Mouse (Mus musculus) CH12.LX (cell line): ENCODE measurements around the gene Fam89b. TPM values are rescaled to one million over a fixed set of nuclear protein-coding genes. Genes with fewer than 3 reads are reported as not detected.
A peak's percentile ranks its signal among the peaks of the same experiment; 100 is the strongest.

Source experiments
- DNase-seq: peaks from one replicate; pipeline ENCODE4 v3.0.0-alpha.2; 2013; ENCODE audit errors: extremely low read depth
- H3K27ac ChIP-seq: 2 replicates; pipeline ENCODE4 v1.5.1; 2012; ENCODE audit warnings: low read depth, mild to moderate bottlenecking, control low read depth, moderate library complexity; ENCODE audit not compliant: insufficient read depth
- H3K27me3 ChIP-seq: replicated peaks from 2 replicates; pipeline ENCODE3; 2012; ENCODE audit warnings: inconsistent platforms
- H3K36me3 ChIP-seq, 2 experiments: replicated peaks in 1 of 2; 2 replicates each; pipeline versions ENCODE3 to v1.6.1; 2012; ENCODE audit warnings: inconsistent platforms in 1 of 2, low read length in 1 of 2, mild to moderate bottlenecking in 1 of 2, mixed read lengths in 1 of 2, moderate library complexity in 1 of 2; ENCODE audit not compliant: control insufficient read depth in 1 of 2, insufficient read depth in 1 of 2
- H3K4me1 ChIP-seq, 2 experiments: 2 replicates each; pipeline ENCODE4 v1.6.1; 2012; ENCODE audit warnings: inconsistent platforms in 1 of 2, moderate library complexity in 1 of 2; ENCODE audit not compliant: insufficient read depth in 2 of 2, control insufficient read depth in 1 of 2
- H3K4me2 ChIP-seq: 2 replicates; pipeline ENCODE4 v1.6.1; 2012; ENCODE audit warnings: low read depth, mild to moderate bottlenecking, control low read depth; ENCODE audit not compliant: poor library complexity, insufficient read depth, severe bottlenecking
- H3K4me3 ChIP-seq, 3 experiments: fragments of 150-350 bp in 1 of 3; sonication (generic) in 1 of 3; replicated peaks in 1 of 3; 2 replicates each; pipeline versions ENCODE3 to v1.5.1; 2011 to 2012; ENCODE audit warnings: low read depth in 2 of 3, low read length in 2 of 3, mild to moderate bottlenecking in 2 of 3, moderate library complexity in 2 of 3, control low read depth in 1 of 3, improper control_type of control experiment in 1 of 3, inconsistent platforms in 1 of 3, mixed read lengths in 1 of 3; ENCODE audit not compliant: poor library complexity in 1 of 3
- H3K79me2 ChIP-seq: replicated peaks from 2 replicates; pipeline ENCODE4 v1.6.1; 2012; ENCODE audit warnings: mild to moderate bottlenecking, moderate library complexity; ENCODE audit not compliant: control insufficient read depth, poor library complexity, insufficient read depth, severe bottlenecking; ENCODE audit errors: extremely low read depth
- H3K9ac ChIP-seq: 2 replicates; pipeline ENCODE4 v1.6.1; 2012; ENCODE audit warnings: low read depth, mild to moderate bottlenecking, control low read depth, moderate library complexity; ENCODE audit not compliant: insufficient read depth
- H3K9me3 ChIP-seq: replicated peaks from 2 replicates; pipeline ENCODE3; 2012; ENCODE audit warnings: low read length, inconsistent platforms, mixed read lengths
- BHLHE40 ChIP-seq: IDR thresholded peaks from 2 replicates; pipeline ENCODE4 v1.6.1; 2011; ENCODE audit warnings: mild to moderate bottlenecking, low read depth, low read length, improper control_type of control experiment
- CHD2 ChIP-seq: IDR thresholded peaks from 2 replicates; pipeline ENCODE4 v1.6.1; 2011; ENCODE audit warnings: low read length, improper control_type of control experiment
- CTCF ChIP-seq, 2 experiments: IDR thresholded peaks in 1 of 2; conservative IDR thresholded peaks in 1 of 2; 2 replicates each; pipeline ENCODE4 v1.5.1; 2011 to 2012; ENCODE audit warnings: low read depth in 2 of 2, low read length in 2 of 2, improper control_type of control experiment in 1 of 2, inconsistent platforms in 1 of 2, mild to moderate bottlenecking in 1 of 2, moderate library complexity in 1 of 2
- E2F4 ChIP-seq: IDR thresholded peaks from 2 replicates; pipeline ENCODE4 v1.6.1; 2011; ENCODE audit warnings: low read depth, low read length, improper control_type of control experiment; ENCODE audit not compliant: insufficient replicate concordance
- ELF1 ChIP-seq: IDR thresholded peaks from 2 replicates; pipeline ENCODE4 v1.6.1; 2014; ENCODE audit warnings: low read depth, mild to moderate bottlenecking, inconsistent platforms, low read length, improper control_type of control experiment
- EP300 ChIP-seq: IDR thresholded peaks from 2 replicates; pipeline ENCODE4 v1.6.1; 2011; ENCODE audit warnings: low read length, improper control_type of control experiment
- ETS1 ChIP-seq: conservative IDR thresholded peaks from 2 replicates; pipeline ENCODE4 v1.6.1; 2012; ENCODE audit warnings: low read depth, mild to moderate bottlenecking, inconsistent platforms, low read length, improper control_type of control experiment, moderate library complexity
- GABPA ChIP-seq: IDR thresholded peaks from 2 replicates; pipeline ENCODE4 v1.6.1; 2012; ENCODE audit warnings: low read depth, low read length, improper control_type of control experiment, inconsistent platforms; ENCODE audit not compliant: insufficient replicate concordance
- IRF4 ChIP-seq: IDR thresholded peaks from 2 replicates; pipeline ENCODE4 v1.6.1; 2014; ENCODE audit warnings: low read depth, mild to moderate bottlenecking, inconsistent platforms, low read length, improper control_type of control experiment
- JUN ChIP-seq: IDR thresholded peaks from 2 replicates; pipeline ENCODE4 v1.6.1; 2011; ENCODE audit warnings: low read depth, mild to moderate bottlenecking, low read length, improper control_type of control experiment, moderate library complexity; ENCODE audit not compliant: insufficient read depth
- KAT2A ChIP-seq: IDR thresholded peaks from 2 replicates; pipeline ENCODE4 v1.6.1; 2012; ENCODE audit warnings: low read length, improper control_type of control experiment, inconsistent platforms; ENCODE audit not compliant: insufficient replicate concordance
- MAFK ChIP-seq: IDR thresholded peaks from 2 replicates; pipeline ENCODE4 v1.6.1; 2011; ENCODE audit warnings: low read length, improper control_type of control experiment; ENCODE audit not compliant: insufficient replicate concordance
- MAZ ChIP-seq: IDR thresholded peaks from 2 replicates; pipeline ENCODE4 v1.6.1; 2012; ENCODE audit warnings: low read depth, mild to moderate bottlenecking, inconsistent platforms, low read length, improper control_type of control experiment, moderate library complexity
- MXI1 ChIP-seq: IDR thresholded peaks from 2 replicates; pipeline ENCODE4 v1.6.1; 2011; ENCODE audit warnings: mild to moderate bottlenecking, low read depth, low read length, improper control_type of control experiment
- MYC ChIP-seq: IDR thresholded peaks from 2 replicates; pipeline ENCODE4 v1.6.1; 2011; ENCODE audit warnings: low read depth, mild to moderate bottlenecking, improper control_type of control experiment, low read length
- PAX5 ChIP-seq: IDR thresholded peaks from 2 replicates; pipeline ENCODE4 v1.6.1; 2012; ENCODE audit warnings: low read length, inconsistent platforms, mixed read lengths
- POLR2A ChIP-seq: IDR thresholded peaks from 2 replicates; pipeline ENCODE4 v1.6.1; 2011; ENCODE audit warnings: low read depth, mild to moderate bottlenecking, improper control_type of control experiment, low read length
- POLR2AphosphoS2 ChIP-seq: IDR thresholded peaks from 2 replicates; pipeline ENCODE4 v1.6.1; 2011; ENCODE audit warnings: low read depth, low read length, improper control_type of control experiment
- RCOR1 ChIP-seq: conservative IDR thresholded peaks from 2 replicates; pipeline ENCODE4 v1.6.1; 2012; ENCODE audit warnings: low read depth, mild to moderate bottlenecking, inconsistent platforms, low read length, improper control_type of control experiment
- SIN3A ChIP-seq: IDR thresholded peaks from 2 replicates; pipeline ENCODE4 v1.6.1; 2012; ENCODE audit warnings: low read length, improper control_type of control experiment, inconsistent platforms
- TBP ChIP-seq: conservative IDR thresholded peaks from 2 replicates; pipeline ENCODE4 v1.6.1; 2011; ENCODE audit warnings: low read depth, low read length, improper control_type of control experiment
- TCF12 ChIP-seq: IDR thresholded peaks from 2 replicates; pipeline ENCODE4 v1.6.1; 2014; ENCODE audit warnings: low read depth, mild to moderate bottlenecking, inconsistent platforms, low read length, improper control_type of control experiment
- UBTF ChIP-seq: IDR thresholded peaks from 2 replicates; pipeline ENCODE4 v1.6.1; 2012; ENCODE audit warnings: low read depth, mild to moderate bottlenecking, inconsistent platforms, low read length, improper control_type of control experiment, moderate library complexity
- USF1 ChIP-seq: IDR thresholded peaks from 2 replicates; pipeline ENCODE4 v1.6.1; 2014; ENCODE audit warnings: low read depth, mild to moderate bottlenecking, inconsistent platforms, low read length, improper control_type of control experiment
- USF2 ChIP-seq: conservative IDR thresholded peaks from 2 replicates; pipeline ENCODE4 v1.6.1; 2011; ENCODE audit warnings: low read depth, low read length, improper control_type of control experiment
- ZC3H11A ChIP-seq: IDR thresholded peaks from 2 replicates; pipeline ENCODE4 v1.6.1; 2012; ENCODE audit warnings: low read depth, mild to moderate bottlenecking, inconsistent platforms, low read length, improper control_type of control experiment
- ZKSCAN1 ChIP-seq: IDR thresholded peaks from 2 replicates; pipeline ENCODE4 v1.6.1; 2012; ENCODE audit warnings: low read depth, inconsistent platforms, low read length, improper control_type of control experiment, borderline replicate concordance
- ZNF384 ChIP-seq: IDR thresholded peaks from 2 replicates; pipeline ENCODE4 v1.6.1; 2012; ENCODE audit warnings: low read depth, low read length, improper control_type of control experiment, inconsistent platforms
- dilution Hi-C: fragments of 300-500 bp; cut with MboI; formaldehyde crosslinking; loops from 2 replicates; pipeline ENCODE4 v1.14.3; 2020; ENCODE audit warnings: low sequenced_read_pairs; ENCODE audit not compliant: extremely low pct_unique_long_range_greater_than_20kb, extremely low pct_ligation_motif_present
- in situ Hi-C: fragments of 300-500 bp; cut with MboI; formaldehyde crosslinking; loops from 3 replicates; pipeline ENCODE4 v1.14.3; 2019; ENCODE audit warnings: low sequenced_read_pairs, low pct_ligation_motif_present, low pct_unique_long_range_greater_than_20kb, mixed read lengths
- polyA plus RNA-seq: library from polyadenylated mRNA; unstranded; fragments of >175 nt; gene quantifications from 2 replicates; pipeline ENCODE4 v1.2.1, GENCODE M21; 2012; ENCODE audit warnings: low read depth; ENCODE audit not compliant: insufficient read length
- total RNA-seq, 2 experiments: library from RNA; depleted of rRNA; stranded (reverse); fragments of 300-350 nt in 1 of 2; fragments of >200 nt in 1 of 2; gene quantifications; 2 replicates each; pipeline ENCODE4 v1.2.3; 2012 to 2014

The Fam89b gene
- total and polyA plus RNA-seq, 3 experiments = 7.5 to 13.4 (median 9.2) TPM

DNA sequence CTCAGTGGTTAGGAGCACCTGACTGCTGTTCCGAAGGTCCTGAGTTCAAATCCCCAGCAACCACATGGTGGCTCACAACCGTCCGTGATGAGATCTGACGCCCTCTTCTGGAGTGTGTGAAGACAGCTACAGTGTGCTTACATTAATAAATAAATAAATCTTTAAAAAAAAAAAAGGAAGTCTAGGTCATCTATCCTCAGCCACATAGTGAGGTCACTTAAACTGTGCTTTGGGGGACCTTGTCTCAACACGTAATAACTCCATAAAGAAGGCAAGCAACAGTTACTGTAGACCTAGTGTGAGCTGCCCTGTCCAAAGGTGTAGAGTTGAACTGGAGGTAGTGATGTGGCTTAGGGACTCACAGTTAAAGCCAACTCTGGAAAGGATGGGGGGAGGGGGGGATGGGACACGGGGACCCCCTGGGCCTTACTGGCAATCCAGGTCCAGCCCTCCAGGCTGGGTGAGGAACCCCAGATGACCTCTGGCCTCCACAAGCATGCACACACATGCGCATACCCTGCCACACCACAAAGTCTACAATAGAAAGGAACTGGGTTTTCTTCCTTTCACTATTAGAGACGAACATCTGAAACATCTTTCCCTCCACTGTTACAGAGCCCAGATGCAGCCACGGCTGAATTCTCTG, 48.1 kb upstream of the Fam89b start:
- H3K4me2 ChIP-seq = no peak overlapping the region
- DNase-seq = no peak
- no peaks in the 10 kb centered on the region for H3K36me3 ChIP-seq
- H3K9ac ChIP-seq = no peak overlapping the region
- in situ Hi-C loops (no loop called here), dilution Hi-C loops (no loop called here)
- no peak for TF ChIP-seq MAFK
- TF ChIP-seq POLR2A = no peak
- TF ChIP-seq BHLHE40 = no peak
- TF ChIP-seq SIN3A = no peak
- no peak for TF ChIP-seq PAX5
- TF ChIP-seq UBTF = no peak
- no peak for TF ChIP-seq EP300
- no peak for TF ChIP-seq IRF4
- no peak for TF ChIP-seq USF2
- no peaks in the 10 kb centered on the region for H3K9me3 ChIP-seq
- H3K4me1 ChIP-seq = peaks cover 0 to 9% of the 10 kb centered on the region in 2 experiments; a peak in 2 of 4 replicates
- no peak overlapping the region for H3K27ac ChIP-seq
- H3K4me3 ChIP-seq = no peak overlapping the region
- H3K79me2 ChIP-seq = no peaks in the 10 kb centered on the region
- H3K27me3 ChIP-seq = no peaks in the 10 kb centered on the region

DNA sequence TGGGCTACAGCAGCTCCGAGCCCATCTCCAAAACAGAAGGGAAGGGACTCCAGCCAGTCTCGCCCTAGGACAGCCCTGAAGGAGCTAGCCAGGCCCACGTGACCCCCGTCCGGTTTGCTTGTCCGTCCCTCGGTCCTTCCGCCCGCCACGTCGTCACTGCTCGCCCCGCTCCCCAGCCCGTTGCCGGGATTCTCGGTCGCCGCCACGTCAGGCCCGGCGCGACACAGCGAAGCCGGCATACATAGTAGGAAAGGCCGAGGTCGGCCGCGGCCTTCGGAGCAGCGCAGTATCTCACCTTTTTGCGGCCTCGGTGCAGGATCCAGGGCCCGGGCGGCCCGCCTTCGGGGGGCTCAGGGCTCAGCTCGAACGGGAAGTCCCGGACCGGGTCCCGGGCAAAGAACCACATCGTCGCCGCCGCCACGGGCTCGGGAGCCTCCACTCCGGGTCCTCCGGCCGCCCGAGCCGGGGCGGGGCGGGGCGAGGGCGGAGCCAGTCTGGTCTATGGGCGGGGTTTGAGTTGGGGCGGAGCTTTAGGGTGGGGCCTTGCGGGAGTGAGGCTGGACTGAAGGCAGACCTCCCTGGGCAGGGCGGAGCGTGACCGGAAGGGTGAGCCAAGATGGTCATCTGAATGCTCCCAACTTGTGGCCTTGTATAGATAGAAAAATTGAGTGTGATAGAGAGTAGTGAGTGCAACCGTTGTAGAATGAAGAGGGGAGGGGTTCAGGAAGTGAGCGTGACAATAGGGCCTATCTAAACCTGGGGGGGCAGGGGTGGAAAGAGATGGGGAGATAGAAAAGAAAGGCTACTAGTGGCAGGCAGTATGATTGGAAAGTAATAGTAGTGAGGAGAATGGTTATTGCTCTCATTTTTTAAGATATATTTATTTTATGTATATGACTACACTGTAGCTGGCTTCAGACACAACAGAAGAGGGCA, 41.7 kb upstream of the Fam89b start, which contains the start of gene Scyl1:
Scyl1 (minus strand) TSS at position 495 of the 936 bp plus-strand sequence.
- Histone ChIP-seq H3K27me3 (no peaks in the 10 kb centered on the region), H3K79me2 (peaks cover 13% of the 10 kb centered on the region), H3K4me1 (peaks cover 6 to 21% of the 10 kb centered on the region in 2 experiments), H3K27ac (peak within 1 kb of the TSS; percentile 12), H3K9ac (peak within 1 kb of the TSS; percentile 70), H3K36me3 (peaks cover 30 to 42% of the 10 kb centered on the region in 2 experiments), H3K9me3 (peaks cover 4% of the 10 kb centered on the region), H3K4me2 (peak within 1 kb of the TSS; percentile 68), H3K4me3 (peak within 1 kb of the TSS; percentile 77 to 88 (median 85))
- peak; percentile 68 for DNase-seq
- dilution Hi-C loops (no loop called here), in situ Hi-C loops (loop anchor here (5.0 kb wide), 1 partner anchor 64 kb away; no protein-coding TSS in a partner anchor)
- TF ChIP-seq CTCF (conservative IDR thresholded peaks at IDR 0.05 in 1 of 2, IDR thresholded peaks at IDR 0.05 in 1 of 2; ENCODE audit: low read depth in 2 of 2, low read length in 2 of 2) (no peak), RCOR1 (peak; percentile 61; the same call in 1 of the 2 replicates), POLR2AphosphoS2 (no peak), SIN3A (peak; percentile 84; the same call in 1 of the 2 replicates), USF1 (peak; percentile 86), MXI1 (no peak; the same call in 1 of the 2 replicates), ZKSCAN1 (peak; percentile 17; the same call in 1 of the 2 replicates), ELF1 (peak; percentile 70), ETS1 (no peak), USF2 (peak; percentile 70), CHD2 (no peak; the same call in 1 of the 2 replicates), ZC3H11A (no peak), MAZ (peak; percentile 20; the same call in 1 of the 2 replicates), POLR2A (peak; percentile 81), TBP (no peak), KAT2A (0 out of 2 replicates have a peak, but pooled peaks have one; percentile 37), ZNF384 (0 out of 2 replicates have a peak, but pooled peaks have one; percentile 17), PAX5 (no peak), E2F4 (no peak), EP300 (no peak), GABPA (no peak), UBTF (peak; percentile 99), JUN (no peak), MYC (no peak), TCF12 (peak; percentile 39; the same call in 1 of the 2 replicates)
